Comparison of ENCODE assay signal across 8 mouse cellular contexts in genomic region chr2:84798493-84798921, GRCm38 (mm10). TPM values are rescaled to one million over a fixed set of nuclear protein-coding genes. Genes with fewer than 3 reads are reported as not detected.
DNase-seq lines count a peak whose midpoint lies in the region; ATAC-seq and TF ChIP-seq lines count a peak whose summit lies in the region.

TSS of gene Ube2l6 (plus strand) at chr2:84798828.

- H3K4me3 ChIP-seq in embryonic facial prominence, embryonic 13.5 days: peak within 1 kb of the TSS; percentile 58
- peak within 1 kb of the TSS; percentile 69 for H3K4me3 ChIP-seq in limb, embryonic 10.5 days
- peak within 1 kb of the TSS; percentile 48 for H3K4me3 ChIP-seq in midbrain, embryonic 11.5 days (ENCODE audit: low read depth, low read length)
- H3K4me3 ChIP-seq in spleen, adult 2 months (ENCODE audit: extremely low read depth, insufficient read depth, insufficient read length): peak within 1 kb of the TSS; percentile 78

- under 1% methylated on average over 21 of the region's 21 CpGs for WGBS in embryonic facial prominence, embryonic 13.5 days
- WGBS in limb, embryonic 10.5 days: 1% methylated on average over 21 of the region's 21 CpGs
- WGBS in midbrain, embryonic 11.5 days: under 1% methylated on average over 21 of the region's 21 CpGs
- under 1% methylated on average over 21 of the region's 21 CpGs for WGBS in spleen, adult 2 months

- TF ChIP-seq POLR2A in spleen, adult 2 months (IDR thresholded peaks at IDR 0.05; ENCODE audit: low read depth, low read length): no peak

- no peaks in the 10 kb centered on the region for H3K36me3 ChIP-seq in embryonic facial prominence, embryonic 13.5 days
- no peaks in the 10 kb centered on the region for H3K36me3 ChIP-seq in limb, embryonic 10.5 days
- no peaks in the 10 kb centered on the region for H3K36me3 ChIP-seq in midbrain, embryonic 11.5 days (ENCODE audit: control insufficient read depth, insufficient read depth, low read length)
- no peaks in the 10 kb centered on the region for H3K36me3 ChIP-seq in spleen, adult 2 months (ENCODE audit: control insufficient read depth, insufficient read depth, low read length)

- peak; percentile 72 for DNase-seq in 416B (ENCODE audit: low read depth)
- peak; percentile 81 to 87 for DNase-seq in adrenal gland, postnatal 36 days
- peak; percentile 82 to 85 for DNase-seq in heart, adult 18-20 months
- DNase-seq in kidney, adult 11 months: peak; percentile 44
- DNase-seq in limb, embryonic 10.5 days (ENCODE audit: low spot score): peak; percentile 73
- peak; percentile 98 for DNase-seq in midbrain, embryonic 11.5 days (ENCODE audit: low spot score, missing footprints)
- peak in 1 of 2 experiments; percentile 56 for DNase-seq in spleen, adult 2 months (ENCODE audit: low read depth in 1 of 2, low spot score in 2 of 2)

- peak; percentile 74 for ATAC-seq in embryonic facial prominence, embryonic 13.5 days (ENCODE audit: insufficient number of reproducible peaks, insufficient read depth, low FRiP score, low TSS enrichment, low read depth)
- peak; percentile 79 for ATAC-seq in midbrain, embryonic 11.5 days (ENCODE audit: low FRiP score)

- 0 out of 2 replicates have a peak, but pooled peaks cover 11% of the 10 kb centered on the region for H3K9me3 ChIP-seq in embryonic facial prominence, embryonic 13.5 days
- H3K9me3 ChIP-seq in limb, embryonic 10.5 days (replicated peaks): no peaks in the 10 kb centered on the region; the same call in 1 of the 2 replicates
- no peaks in the 10 kb centered on the region for H3K9me3 ChIP-seq in midbrain, embryonic 11.5 days (ENCODE audit: control insufficient read depth, low read length)

- no peak for TF ChIP-seq CTCF in spleen, adult 2 months (IDR thresholded peaks at IDR 0.05; ENCODE audit: extremely low read depth, insufficient read depth, insufficient read length, insufficient replicate concordance)

- peak within 1 kb of the TSS; percentile 97 for H3K4me2 ChIP-seq in embryonic facial prominence, embryonic 13.5 days
- peak within 1 kb of the TSS; percentile 76 for H3K4me2 ChIP-seq in midbrain, embryonic 11.5 days

- peak within 1 kb of the TSS; percentile 71 for H3K9ac ChIP-seq in embryonic facial prominence, embryonic 13.5 days
- peak within 1 kb of the TSS; percentile 62 for H3K9ac ChIP-seq in midbrain, embryonic 11.5 days (ENCODE audit: low read length)

- peak within 1 kb of the TSS; percentile 60; the same call in 1 of the 2 replicates for H3K27ac ChIP-seq in embryonic facial prominence, embryonic 13.5 days
- H3K27ac ChIP-seq in limb, embryonic 10.5 days: peak within 1 kb of the TSS; percentile 77
- H3K27ac ChIP-seq in midbrain, embryonic 11.5 days (ENCODE audit: low read depth, low read length): peak within 1 kb of the TSS; percentile 32; the same call in 1 of the 2 replicates
- H3K27ac ChIP-seq in spleen, adult 2 months (ENCODE audit: insufficient read depth, low read length): peak within 1 kb of the TSS; percentile 58; the same call in 1 of the 2 replicates

- no peaks in the 10 kb centered on the region for H3K27me3 ChIP-seq in embryonic facial prominence, embryonic 13.5 days
- H3K27me3 ChIP-seq in limb, embryonic 10.5 days (ENCODE audit: low read depth, poor library complexity, severe bottlenecking): no peaks in the 10 kb centered on the region
- H3K27me3 ChIP-seq in midbrain, embryonic 11.5 days (ENCODE audit: control insufficient read depth, insufficient read depth, low read length): no peaks in the 10 kb centered on the region
- H3K27me3 ChIP-seq in spleen, adult 2 months (ENCODE audit: control insufficient read depth, insufficient read depth, low read length): no peaks in the 10 kb centered on the region

- peaks cover 6% of the 10 kb centered on the region; the same call in 1 of the 2 replicates for H3K4me1 ChIP-seq in embryonic facial prominence, embryonic 13.5 days
- peaks cover 14% of the 10 kb centered on the region for H3K4me1 ChIP-seq in limb, embryonic 10.5 days
- peaks cover 2% of the 10 kb centered on the region; the same call in 1 of the 2 replicates for H3K4me1 ChIP-seq in midbrain, embryonic 11.5 days (ENCODE audit: control insufficient read depth, insufficient read depth, low read length)
- no peaks in the 10 kb centered on the region; the same call in 1 of the 2 replicates for H3K4me1 ChIP-seq in spleen, adult 2 months (ENCODE audit: control insufficient read depth, insufficient read depth, insufficient read length)

RNA-seq across cellular contexts. Expression of gene Ube2l6, which starts in this region (rescaled TPM):
- 10 to 100 TPM; 17.1 to 23.1 TPM for total RNA-seq in adrenal gland, postnatal 36 days (2021)
- polyA plus RNA-seq in embryonic facial prominence, embryonic 13.5 days (2015; fragmentation: Nextera tagmentation; extraction: Ambion mirVana): 28.1 and 32.7 TPM in 2 replicates
- 10 to 100 TPM; 30.0 to 33.2 TPM for total RNA-seq in heart, adult 18-20 months (2021)
- polyA plus RNA-seq in limb, embryonic 10.5 days (2016; fragmentation: Nextera tagmentation; extraction: Ambion mirVana): 17.6 and 19.2 TPM in 2 replicates
- 39.4 and 39.5 TPM in 2 replicates for polyA plus RNA-seq in midbrain, embryonic 11.5 days (2014; fragmentation: Nextera tagmentation; extraction: Ambion mirVana)
- 125 and 250 TPM in 2 replicates for polyA plus RNA-seq in spleen, adult 2 months (2012; rRNA removed)
